Mouse (Mus musculus) embryonic facial prominence, embryonic 11.5 days (tissue): ENCODE measurements around the gene Kel. TPM values are rescaled to one million over a fixed set of nuclear protein-coding genes. Genes with fewer than 3 reads are reported as not detected.
A peak's percentile ranks its signal among the peaks of the same experiment; 100 is the strongest.

Experiments used
- ATAC-seq: fragments of 200-750 bp; cut with Nextera tagmentation; replicated peaks from 2 replicates; pipeline ENCODE4 v1.8.0; 2017; ENCODE audit warnings: low read depth; ENCODE audit not compliant: insufficient number of reproducible peaks, low FRiP score, low TSS enrichment
- DNase-seq: peaks from one replicate; pipeline ENCODE4 v3.0.0-alpha.2; 2015; ENCODE audit warnings: low spot score
- H3K27ac ChIP-seq: fragments of 300-500 bp; sonication (generic); replicated peaks from 2 replicates; pipeline ENCODE4 v1.5.1; 2014; ENCODE audit warnings: mild to moderate bottlenecking, low read depth, low read length, control low read depth
- H3K27me3 ChIP-seq: fragments of 300-500 bp; sonication (generic); 2 replicates; pipeline ENCODE4 v1.6.1; 2014; ENCODE audit warnings: mild to moderate bottlenecking, low read length, moderate library complexity, mixed read lengths; ENCODE audit not compliant: control insufficient read depth, insufficient read depth
- H3K36me3 ChIP-seq: fragments of 300-500 bp; sonication (generic); replicated peaks from 2 replicates; pipeline ENCODE4 v1.6.1; 2014; ENCODE audit warnings: low read depth, mild to moderate bottlenecking, low read length, moderate library complexity, mixed read lengths; ENCODE audit not compliant: control insufficient read depth, insufficient read depth
- H3K4me1 ChIP-seq: fragments of 300-500 bp; sonication (generic); 2 replicates; pipeline ENCODE4 v1.6.1; 2014; ENCODE audit warnings: low read length, mixed read lengths; ENCODE audit not compliant: control insufficient read depth, insufficient read depth
- H3K4me2 ChIP-seq: fragments of 300-500 bp; sonication (generic); 2 replicates; pipeline ENCODE4 v1.6.1; 2014; ENCODE audit warnings: low read depth, mild to moderate bottlenecking, control low read depth, low read length, moderate library complexity
- H3K4me3 ChIP-seq: fragments of 300-500 bp; sonication (generic); 2 replicates; pipeline ENCODE4 v1.5.1; 2014; ENCODE audit warnings: low read depth, low read length, control low read depth
- H3K9ac ChIP-seq: fragments of 300-500 bp; sonication (generic); replicated peaks from 2 replicates; pipeline ENCODE4 v1.6.1; 2014; ENCODE audit warnings: mild to moderate bottlenecking, control low read depth, low read length
- H3K9me3 ChIP-seq: fragments of 300-500 bp; sonication (generic); replicated peaks from 2 replicates; pipeline ENCODE4 v1.6.1; 2016; ENCODE audit warnings: mild to moderate bottlenecking, low read length, inconsistent platforms, mixed read lengths; ENCODE audit not compliant: control insufficient read depth
- WGBS: fragments of 180-500 bp; shearing (Covaris S2); extraction: QIAGEN DNeasy Blood & Tissue Kit; methylation state at CpG from one replicate; pipeline ENCODE4 v1.1.7; 2014; 5-methylcytosine and 5-hydroxymethylcytosine counted together
- polyA plus RNA-seq: library from polyadenylated mRNA; unstranded; fragments of >200 nt; fragmentation: Nextera tagmentation; extraction: Ambion mirVana; gene quantifications from 2 replicates; pipeline ENCODE4 v1.2.1, GENCODE M21; 2014

Kel gene
- polyA plus RNA-seq, 1 experiment from 2014 or later = 10.2 TPM

GRCm38 (mm10) chr6:41702928-41703327, 1.2 kb downstream of the Kel start:
- no peaks in the 10 kb centered on the region for H3K9me3 ChIP-seq
- no peak overlapping the region for H3K27ac ChIP-seq
- H3K4me3 ChIP-seq = no peak overlapping the region
- ATAC-seq (no peak), DNase-seq (no peak)
- H3K36me3 ChIP-seq = no peaks in the 10 kb centered on the region
- no peak overlapping the region for H3K9ac ChIP-seq
- H3K4me2 ChIP-seq = no peak overlapping the region
- 63% methylated on average over 2 of the region's 2 CpGs for WGBS
- H3K4me1 ChIP-seq = no peaks in the 10 kb centered on the region
- H3K27me3 ChIP-seq = no peaks in the 10 kb centered on the region

GRCm38 (mm10) chr6:41701245-41701644, 2.9 kb downstream of the Kel start:
- Histone ChIP-seq H3K27me3 (no peaks in the 10 kb centered on the region), H3K36me3 (no peaks in the 10 kb centered on the region), H3K4me3 (no peak overlapping the region), H3K4me2 (no peak overlapping the region), H3K4me1 (no peaks in the 10 kb centered on the region), H3K9ac (no peak overlapping the region), H3K9me3 (no peaks in the 10 kb centered on the region), H3K27ac (no peak overlapping the region)
- WGBS = 81% methylated on average over 1 of the region's 1 CpGs
- ATAC-seq = no peak
- no peak for DNase-seq

GRCm38 (mm10) chr6:41694407-41694806, 9.7 kb downstream of the Kel start:
- no peaks in the 10 kb centered on the region for H3K4me1 ChIP-seq
- no peak overlapping the region for H3K27ac ChIP-seq
- ATAC-seq (no peak), DNase-seq (no peak)
- no peaks in the 10 kb centered on the region for H3K27me3 ChIP-seq
- WGBS = 91% methylated on average over 1 of the region's 1 CpGs
- no peaks in the 10 kb centered on the region for H3K36me3 ChIP-seq
- H3K4me3 ChIP-seq = no peak overlapping the region
- H3K9me3 ChIP-seq = no peaks in the 10 kb centered on the region
- no peak overlapping the region for H3K4me2 ChIP-seq
- no peak overlapping the region for H3K9ac ChIP-seq

- Histone ChIP-seq H3K9ac (no peak overlapping the region), H3K9me3 (no peaks in the 10 kb centered on the region), H3K36me3 (no peaks in the 10 kb centered on the region), H3K4me1 (no peaks in the 10 kb centered on the region), H3K27ac (no peak overlapping the region), H3K27me3 (no peaks in the 10 kb centered on the region), H3K4me3 (no peak overlapping the region), H3K4me2 (no peak overlapping the region)
- ATAC-seq (no peak), DNase-seq (peak; percentile 30)
Measured at GRCm38 (mm10) chr6:41692200-41692599, 11.9 kb downstream of the Kel start.

- Histone ChIP-seq H3K4me2 (no peak overlapping the region), H3K4me3 (no peak overlapping the region), H3K36me3 (no peaks in the 10 kb centered on the region), H3K27me3 (no peaks in the 10 kb centered on the region), H3K9ac (no peak overlapping the region), H3K9me3 (no peaks in the 10 kb centered on the region), H3K4me1 (no peaks in the 10 kb centered on the region), H3K27ac (no peak overlapping the region)
- ATAC-seq (no peak), DNase-seq (no peak)
- WGBS = 93% methylated on average over 3 of the region's 3 CpGs
Measured at GRCm38 (mm10) chr6:41685596-41685995, 18.5 kb downstream of the Kel start.

- no peaks in the 10 kb centered on the region for H3K36me3 ChIP-seq
- no peak overlapping the region for H3K9ac ChIP-seq
- H3K4me1 ChIP-seq = no peaks in the 10 kb centered on the region
- WGBS = 86% methylated on average over 5 of the region's 5 CpGs
- ATAC-seq = no peak
- no peak overlapping the region for H3K4me2 ChIP-seq
- no peaks in the 10 kb centered on the region for H3K27me3 ChIP-seq
- no peak for DNase-seq
- no peak overlapping the region for H3K27ac ChIP-seq
- no peaks in the 10 kb centered on the region for H3K9me3 ChIP-seq
- no peak overlapping the region for H3K4me3 ChIP-seq
Measured at GRCm38 (mm10) chr6:41684911-41685310, 19.2 kb downstream of the Kel start.

- Histone ChIP-seq H3K27me3 (no peaks in the 10 kb centered on the region), H3K4me2 (no peak within 1 kb of the TSS), H3K9me3 (no peaks in the 10 kb centered on the region), H3K4me1 (no peaks in the 10 kb centered on the region), H3K36me3 (no peaks in the 10 kb centered on the region), H3K9ac (no peak within 1 kb of the TSS), H3K4me3 (no peak within 1 kb of the TSS), H3K27ac (no peak within 1 kb of the TSS)
- ATAC-seq (no peak), DNase-seq (no peak)
- WGBS = 83% methylated on average over 2 of the region's 2 CpGs
Measured at GRCm38 (mm10) chr6:41684131-41684530, 20.0 kb downstream of the Kel start, which contains the start of gene Llcfc1. Gene Llcfc1, plus strand, starts transcription at chr6:41684431.

- ATAC-seq (no peak), DNase-seq (no peak)
- no peaks in the 10 kb centered on the region for H3K4me1 ChIP-seq
- no peaks in the 10 kb centered on the region for H3K9me3 ChIP-seq
- whole genome bisulfite sequencing = 80% methylated on average over 5 of the region's 5 CpGs
- H3K27me3 ChIP-seq = no peaks in the 10 kb centered on the region
- no peak overlapping the region for H3K9ac ChIP-seq
- no peak overlapping the region for H3K27ac ChIP-seq
- H3K4me3 ChIP-seq = no peak overlapping the region
- no peaks in the 10 kb centered on the region for H3K36me3 ChIP-seq
- H3K4me2 ChIP-seq = no peak overlapping the region
Measured at GRCm38 (mm10) chr6:41681656-41682055, 22.5 kb downstream of the Kel start.
